Mouse (Mus musculus): ENCODE measurements at regions not wholly inside any gene's neighbourhood (a gene's known extent, or its start where the extent isn't known, plus 50 kb on each side); places are given as distances from the start of the nearest gene placed in this dataset.
"Not testable (repeated sequence)": the region's sequence is repeated elsewhere in the genome, so short reads cannot be mapped to it uniquely, and the experiment has no call there.

DNA sequence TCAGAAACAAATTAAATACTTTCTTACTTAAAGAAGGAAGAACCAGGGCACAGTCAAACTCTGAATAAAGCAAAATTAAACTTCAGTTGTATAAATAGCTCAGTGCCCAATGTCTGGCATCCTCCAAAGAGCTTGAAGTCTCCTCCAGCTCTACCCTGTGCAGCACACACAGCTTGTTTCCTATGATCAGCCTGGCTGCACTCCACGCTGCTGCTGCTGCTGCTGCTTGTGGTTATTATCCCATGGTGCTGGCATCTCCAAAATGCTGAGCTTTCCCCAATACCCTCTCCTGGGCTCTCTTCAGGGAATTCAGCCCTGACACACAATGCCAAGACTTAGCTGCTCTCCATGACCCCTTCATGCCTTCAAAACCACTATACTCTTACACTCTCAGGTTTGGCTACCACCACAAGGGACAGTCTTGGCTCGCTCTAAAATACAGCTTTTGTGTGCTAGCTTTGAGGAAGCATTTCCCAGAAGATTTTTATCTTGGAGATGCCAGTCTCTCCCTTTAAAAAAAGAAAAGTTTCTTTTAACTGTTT lies 121.0 kb downstream of the Rab10 start:
- H3K9ac ChIP-seq (ENCODE audit: low read depth, low read length); H3K36me3 ChIP-seq (ENCODE audit: control insufficient read depth, insufficient read depth, low read length); H3K4me1 ChIP-seq (replicated peaks; ENCODE audit: control insufficient read depth, insufficient read depth, low read length); H3K9me3 ChIP-seq (ENCODE audit: control insufficient read depth, low read length); H3K4me3 ChIP-seq (ENCODE audit: low read depth, low read length); H3K27me3 ChIP-seq (replicated peaks; ENCODE audit: control insufficient read depth, insufficient read depth, low read length); DNase-seq (ENCODE audit: low spot score); ATAC-seq (replicated peaks; ENCODE audit: low FRiP score); H3K4me2 ChIP-seq; H3K27ac ChIP-seq (ENCODE audit: low read depth, low read length): not testable (repeated sequence)
- 46% methylated on average over 2 of the region's 2 CpGs for WGBS

DNA sequence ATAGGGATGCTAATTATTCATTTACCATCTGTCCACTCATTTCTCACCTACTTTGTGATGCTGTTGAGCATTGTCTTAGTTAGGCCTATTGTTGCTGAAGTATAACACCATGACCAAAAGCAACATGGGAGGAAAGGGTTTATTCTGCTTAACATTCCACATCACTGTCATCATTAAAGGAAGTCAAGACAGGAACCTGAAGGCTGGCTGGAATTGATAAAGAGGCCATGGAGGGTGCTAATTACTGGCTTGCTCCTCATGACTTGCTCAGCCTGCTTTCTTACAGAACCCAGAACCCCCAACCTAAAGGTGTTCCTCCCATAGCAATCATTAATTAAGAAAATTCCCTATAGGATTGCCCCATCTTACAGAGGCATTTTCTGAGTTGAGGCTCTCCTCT lies 121.6 kb downstream of the Rab10 start:
- Histone ChIP-seq H3K4me2 (no peak overlapping the region), H3K36me3 (ENCODE audit: control insufficient read depth, insufficient read depth, low read length) (no peaks in the 10 kb centered on the region), H3K27me3 (replicated peaks; ENCODE audit: control insufficient read depth, insufficient read depth, low read length) (no peaks in the 10 kb centered on the region), H3K27ac (ENCODE audit: low read depth, low read length) (no peak overlapping the region), H3K9me3 (ENCODE audit: control insufficient read depth, low read length) (no peaks in the 10 kb centered on the region), H3K4me1 (replicated peaks; ENCODE audit: control insufficient read depth, insufficient read depth, low read length) (no peaks in the 10 kb centered on the region), H3K4me3 (ENCODE audit: low read depth, low read length) (no peak overlapping the region), H3K9ac (ENCODE audit: low read depth, low read length) (no peak overlapping the region)
- DNase-seq (ENCODE audit: low spot score) (no peak), ATAC-seq (replicated peaks; ENCODE audit: low FRiP score) (no peak)

- H3K4me2 ChIP-seq: no peak overlapping the region
- WGBS: 45% methylated on average over 2 of the region's 2 CpGs
- no peaks in the 10 kb centered on the region for H3K4me1 ChIP-seq (replicated peaks; ENCODE audit: control insufficient read depth, insufficient read depth, low read length)
- H3K9me3 ChIP-seq (ENCODE audit: control insufficient read depth, low read length): no peaks in the 10 kb centered on the region
- ATAC-seq (replicated peaks; ENCODE audit: low FRiP score): no peak
- no peak for DNase-seq (ENCODE audit: low spot score)
- no peak overlapping the region for H3K9ac ChIP-seq (ENCODE audit: low read depth, low read length)
- no peaks in the 10 kb centered on the region for H3K36me3 ChIP-seq (ENCODE audit: control insufficient read depth, insufficient read depth, low read length)
- H3K27me3 ChIP-seq (replicated peaks; ENCODE audit: control insufficient read depth, insufficient read depth, low read length): no peaks in the 10 kb centered on the region
- H3K4me3 ChIP-seq (ENCODE audit: low read depth, low read length): no peak overlapping the region
- no peak overlapping the region for H3K27ac ChIP-seq (ENCODE audit: low read depth, low read length)
These were observed 136.4 kb downstream of the Rab10 start for GRCm38 (mm10) chr12:3173325-3173724.

- DNase-seq (ENCODE audit: low spot score); H3K9me3 ChIP-seq (ENCODE audit: control insufficient read depth, low read length); H3K27me3 ChIP-seq (replicated peaks; ENCODE audit: control insufficient read depth, insufficient read depth, low read length); H3K4me2 ChIP-seq; H3K36me3 ChIP-seq (ENCODE audit: control insufficient read depth, insufficient read depth, low read length); H3K4me3 ChIP-seq (ENCODE audit: low read depth, low read length); H3K27ac ChIP-seq (ENCODE audit: low read depth, low read length); H3K9ac ChIP-seq (ENCODE audit: low read depth, low read length); H3K4me1 ChIP-seq (replicated peaks; ENCODE audit: control insufficient read depth, insufficient read depth, low read length); ATAC-seq (replicated peaks; ENCODE audit: low FRiP score): not testable (repeated sequence)
- WGBS: 62% methylated on average over 8 of the region's 8 CpGs
These were observed 140.0 kb downstream of the Rab10 start for GRCm38 (mm10) chr12:3169705-3170287.

- WGBS: 70% methylated on average over 6 of the region's 6 CpGs
- not testable (repeated sequence) for H3K4me2 ChIP-seq; H3K27ac ChIP-seq (ENCODE audit: low read depth, low read length); H3K9ac ChIP-seq (ENCODE audit: low read depth, low read length); H3K9me3 ChIP-seq (ENCODE audit: control insufficient read depth, low read length); ATAC-seq (replicated peaks; ENCODE audit: low FRiP score); H3K36me3 ChIP-seq (ENCODE audit: control insufficient read depth, insufficient read depth, low read length); H3K4me1 ChIP-seq (replicated peaks; ENCODE audit: control insufficient read depth, insufficient read depth, low read length); H3K4me3 ChIP-seq (ENCODE audit: low read depth, low read length); DNase-seq (ENCODE audit: low spot score); H3K27me3 ChIP-seq (replicated peaks; ENCODE audit: control insufficient read depth, insufficient read depth, low read length)
These were observed 148.1 kb downstream of the Rab10 start for GRCm38 (mm10) chr12:3161666-3162065.

- DNase-seq (ENCODE audit: low spot score); H3K36me3 ChIP-seq (ENCODE audit: control insufficient read depth, insufficient read depth, low read length); H3K9me3 ChIP-seq (ENCODE audit: control insufficient read depth, low read length); H3K27ac ChIP-seq (ENCODE audit: low read depth, low read length); H3K9ac ChIP-seq (ENCODE audit: low read depth, low read length); H3K4me2 ChIP-seq; H3K4me3 ChIP-seq (ENCODE audit: low read depth, low read length); H3K27me3 ChIP-seq (replicated peaks; ENCODE audit: control insufficient read depth, insufficient read depth, low read length); H3K4me1 ChIP-seq (replicated peaks; ENCODE audit: control insufficient read depth, insufficient read depth, low read length); ATAC-seq (replicated peaks; ENCODE audit: low FRiP score): not testable (repeated sequence)
- WGBS: 57% methylated on average over 2 of the region's 2 CpGs
These were observed 151.0 kb downstream of the Rab10 start for GRCm38 (mm10) chr12:3158771-3159170.

DNA sequence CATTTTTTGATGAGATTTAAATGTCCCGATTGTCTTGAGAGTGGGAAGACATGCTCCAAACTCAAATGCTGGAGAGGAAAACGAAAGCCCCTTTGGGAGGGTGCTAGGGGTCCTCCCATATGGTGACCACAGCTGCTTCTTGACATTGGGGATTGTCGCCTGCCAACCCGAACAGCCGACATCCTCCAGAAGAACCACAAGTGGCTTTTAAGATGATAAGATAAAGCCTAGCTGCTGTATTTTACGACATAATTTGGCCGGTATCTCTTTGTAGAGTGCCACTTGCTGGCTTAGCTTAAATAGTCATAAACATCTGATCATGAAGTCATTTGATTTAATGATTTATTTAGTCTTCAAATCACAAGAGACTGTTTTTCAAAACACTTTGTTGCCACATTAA lies 156.1 kb downstream of the Rab10 start:
- not testable (repeated sequence) for H3K4me3 ChIP-seq (ENCODE audit: low read depth, low read length); H3K27ac ChIP-seq (ENCODE audit: low read depth, low read length); H3K9ac ChIP-seq (ENCODE audit: low read depth, low read length); ATAC-seq (replicated peaks; ENCODE audit: low FRiP score); H3K4me1 ChIP-seq (replicated peaks; ENCODE audit: control insufficient read depth, insufficient read depth, low read length); DNase-seq (ENCODE audit: low spot score); H3K9me3 ChIP-seq (ENCODE audit: control insufficient read depth, low read length); H3K27me3 ChIP-seq (replicated peaks; ENCODE audit: control insufficient read depth, insufficient read depth, low read length); H3K36me3 ChIP-seq (ENCODE audit: control insufficient read depth, insufficient read depth, low read length); H3K4me2 ChIP-seq
- 49% methylated on average over 6 of the region's 7 CpGs for WGBS

- not testable (repeated sequence) for H3K9ac ChIP-seq (ENCODE audit: low read depth, low read length); H3K27ac ChIP-seq (ENCODE audit: low read depth, low read length); H3K4me2 ChIP-seq; H3K4me1 ChIP-seq (replicated peaks; ENCODE audit: control insufficient read depth, insufficient read depth, low read length); H3K9me3 ChIP-seq (ENCODE audit: control insufficient read depth, low read length); H3K4me3 ChIP-seq (ENCODE audit: low read depth, low read length); ATAC-seq (replicated peaks; ENCODE audit: low FRiP score); H3K27me3 ChIP-seq (replicated peaks; ENCODE audit: control insufficient read depth, insufficient read depth, low read length); DNase-seq (ENCODE audit: low spot score); H3K36me3 ChIP-seq (ENCODE audit: control insufficient read depth, insufficient read depth, low read length)
These were observed 177.2 kb downstream of the Rab10 start for GRCm38 (mm10) chr12:3132553-3132952.

DNA sequence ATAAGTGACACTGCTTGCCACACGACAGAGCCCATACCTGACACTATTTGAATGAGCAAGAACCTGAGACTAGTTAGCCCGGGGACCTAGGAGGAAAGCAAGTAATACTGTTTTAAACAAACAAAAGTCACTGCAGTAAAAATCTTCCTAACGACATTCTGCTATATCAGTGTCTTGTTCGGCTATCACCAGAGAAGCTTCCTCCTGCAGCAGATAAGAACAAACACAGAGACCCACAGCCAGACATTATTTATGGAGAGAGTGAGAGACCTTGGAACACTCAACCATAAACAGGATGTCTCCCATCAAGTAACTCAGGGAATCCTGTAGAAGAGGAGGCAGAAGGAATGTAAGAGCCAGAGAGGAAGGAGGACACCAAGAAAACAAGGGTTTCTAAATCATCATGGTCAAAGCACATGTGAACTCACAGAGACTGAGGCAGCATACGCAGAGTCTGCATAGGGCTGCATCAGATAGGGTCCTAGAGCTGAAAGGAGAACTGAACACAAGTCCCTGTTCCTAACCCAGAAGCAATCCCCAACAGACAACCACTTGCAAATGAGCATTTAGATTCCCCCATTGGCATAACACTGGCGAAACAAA lies 178.5 kb downstream of the Rab10 start:
- not testable (repeated sequence) for ATAC-seq (replicated peaks; ENCODE audit: low FRiP score); H3K9me3 ChIP-seq (ENCODE audit: control insufficient read depth, low read length); H3K27ac ChIP-seq (ENCODE audit: low read depth, low read length); H3K27me3 ChIP-seq (replicated peaks; ENCODE audit: control insufficient read depth, insufficient read depth, low read length); H3K36me3 ChIP-seq (ENCODE audit: control insufficient read depth, insufficient read depth, low read length); H3K4me1 ChIP-seq (replicated peaks; ENCODE audit: control insufficient read depth, insufficient read depth, low read length); H3K4me2 ChIP-seq; H3K9ac ChIP-seq (ENCODE audit: low read depth, low read length); DNase-seq (ENCODE audit: low spot score); H3K4me3 ChIP-seq (ENCODE audit: low read depth, low read length)
- 57% methylated on average over 6 of the region's 6 CpGs for WGBS

Measured in liver, embryonic 11.5 days (tissue).